Mouse (Mus musculus) testis, postnatal 10 days (tissue): ENCODE results near the gene Ropn1l.

ENCODE experiments used
- DNase-seq: peaks from one replicate; pipeline ENCODE4 v3.0.0; 2021; ENCODE audit warnings: low spot score

The Ropn1l gene

DNA sequence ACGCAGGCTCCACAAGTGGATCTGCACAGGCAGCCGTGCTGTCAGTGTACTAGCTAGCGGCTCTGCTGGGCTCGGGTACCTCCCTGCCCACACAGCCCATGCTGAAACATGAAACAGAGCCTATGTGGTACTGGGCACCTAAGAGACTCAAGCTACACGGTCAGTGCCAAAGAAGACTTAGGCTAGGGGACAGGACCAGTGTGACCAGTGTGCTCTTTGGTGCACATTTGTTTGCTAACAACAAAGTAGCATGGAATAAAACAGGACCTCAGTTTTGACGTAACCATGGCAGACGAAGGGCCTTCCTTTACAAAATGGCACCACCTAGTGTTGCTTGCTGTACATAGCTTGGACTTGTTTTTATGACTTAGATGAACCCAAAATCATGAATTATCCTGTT lies 6.4 kb downstream of the Ropn1l start:
- DNase-seq: no peak

DNA sequence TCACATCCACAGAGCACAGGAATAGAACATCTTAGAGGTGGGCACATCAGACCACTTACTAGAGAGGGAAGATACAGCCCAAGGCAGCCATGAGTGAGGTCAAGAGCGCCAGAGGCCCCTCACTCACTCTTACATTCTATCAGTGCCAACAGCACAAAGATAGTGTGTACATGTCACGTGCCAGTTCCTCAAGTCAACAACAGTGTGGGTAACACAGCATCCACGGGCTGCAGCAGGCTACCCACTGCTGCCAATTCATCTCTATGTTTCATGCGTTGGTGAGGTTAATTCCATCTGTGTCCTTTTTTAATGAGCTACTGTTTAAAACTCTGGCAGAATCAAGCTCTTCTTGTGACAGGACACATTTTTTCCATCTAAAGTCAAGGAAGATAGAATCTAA lies 10.8 kb downstream of the Ropn1l start:
- no peak for DNase-seq

GRCm38 (mm10) chr15:31441996-31442395 lies 11.5 kb downstream of the Ropn1l start:
- DNase-seq: no peak

DNA sequence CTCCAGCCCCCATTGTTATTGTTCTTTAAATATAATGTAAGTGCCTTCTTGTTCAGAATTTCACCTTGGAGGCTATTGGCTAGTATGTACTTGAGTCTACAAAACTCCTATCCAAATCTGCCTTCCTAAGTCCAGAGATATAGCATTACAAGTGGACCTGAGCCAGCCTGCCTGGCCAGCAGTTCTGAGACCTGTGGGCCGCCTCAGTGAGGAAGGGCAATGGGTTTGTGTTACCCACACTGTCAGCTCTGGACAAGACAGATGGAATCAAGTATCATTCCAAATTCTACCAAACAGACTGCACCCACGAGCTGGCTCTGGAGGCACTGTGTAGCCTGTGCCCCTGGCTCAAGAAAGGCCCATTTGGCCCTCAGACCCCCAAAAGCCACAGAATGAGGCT lies 16.7 kb downstream of the Ropn1l start:
- no peak for DNase-seq

DNA sequence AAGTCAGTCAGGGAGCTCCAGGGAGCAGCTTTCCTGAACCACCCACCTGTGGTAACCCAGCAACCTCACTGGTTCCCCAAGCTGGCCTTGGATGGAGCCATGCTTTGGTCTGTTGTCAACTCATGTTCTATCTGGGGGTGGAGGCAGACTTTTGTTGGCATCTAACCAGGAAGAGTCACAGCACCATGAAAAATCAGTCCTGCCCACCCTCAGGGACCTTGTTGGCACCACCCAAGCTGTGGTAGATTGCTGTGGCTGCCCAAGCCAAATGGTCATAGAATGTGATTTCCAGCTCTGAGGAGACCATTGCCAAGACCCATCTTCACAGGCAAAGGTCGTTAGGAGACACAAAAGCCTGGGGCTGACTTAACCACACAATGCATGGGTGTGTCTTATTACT lies 17.5 kb downstream of the Ropn1l start:
- DNase-seq: no peak

DNA sequence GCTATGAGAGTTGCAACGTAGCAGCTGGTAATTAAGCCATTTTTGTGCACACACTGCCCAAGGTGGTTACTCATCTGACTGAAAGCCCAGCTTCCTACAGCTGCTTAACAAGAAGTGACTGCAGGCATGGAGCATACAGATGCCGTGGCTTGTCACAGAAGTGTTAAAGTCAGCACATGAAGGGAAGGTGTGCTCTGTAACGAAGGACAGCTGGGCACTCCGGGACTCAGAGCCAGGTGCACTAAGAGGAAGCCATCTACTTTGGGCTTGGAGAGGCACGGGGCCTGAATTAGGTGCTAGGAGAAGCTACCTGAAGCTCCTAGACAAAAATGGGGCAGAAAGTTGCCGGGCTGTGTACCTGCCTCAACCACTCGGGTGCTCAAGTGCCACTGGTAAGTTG lies 19.8 kb downstream of the Ropn1l start:
- no peak for DNase-seq

DNA sequence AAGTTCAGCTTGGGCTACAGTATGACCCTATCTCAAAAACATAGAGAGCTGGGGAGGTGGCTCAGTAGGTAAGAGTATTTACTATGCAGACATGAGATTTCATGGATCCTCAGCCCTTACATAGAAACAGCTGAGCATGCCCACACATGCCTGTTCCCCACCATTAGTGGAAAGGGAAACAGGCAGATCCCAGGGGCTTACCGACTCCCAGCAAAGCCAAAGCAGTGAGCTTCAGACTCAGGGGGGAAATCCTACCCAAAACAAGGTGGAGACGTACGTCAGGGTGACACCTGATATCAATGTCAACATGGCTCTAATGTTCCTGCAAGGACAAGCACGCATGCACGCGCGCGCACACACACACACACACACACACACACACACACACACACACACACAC lies 21.7 kb downstream of the Ropn1l start:
- DNase-seq: no peak

DNA sequence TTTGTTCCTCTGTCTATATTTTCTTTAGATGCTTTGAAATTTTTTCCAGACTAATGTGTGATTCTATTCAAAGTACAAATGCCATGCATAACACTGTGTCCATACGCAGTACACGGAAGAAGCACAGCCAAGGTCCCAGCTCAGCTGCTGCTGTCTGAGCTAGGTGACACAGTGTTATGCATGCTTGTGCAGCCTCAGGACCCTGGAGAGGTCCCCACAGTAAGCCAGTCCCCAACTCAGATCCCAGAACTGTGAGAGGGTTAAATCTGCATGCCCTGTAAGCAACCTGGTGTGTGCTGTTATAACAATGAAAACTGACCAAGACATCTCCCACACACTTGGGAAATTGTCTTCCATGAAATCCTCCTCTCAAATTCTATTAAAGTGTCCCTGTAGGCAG lies 23.5 kb downstream of the Ropn1l start:
- DNase-seq: no peak

- no peak for DNase-seq
These were observed 24.1 kb downstream of the Ropn1l start for GRCm38 (mm10) chr15:31429429-31429828.

- no peak for DNase-seq
These were observed 25.0 kb downstream of the Ropn1l start for GRCm38 (mm10) chr15:31428571-31428970.

- no peak for DNase-seq
These were observed 26.1 kb downstream of the Ropn1l start for GRCm38 (mm10) chr15:31427390-31427789.

- DNase-seq: no peak
These were observed 27.4 kb downstream of the Ropn1l start for GRCm38 (mm10) chr15:31426066-31426706.

GRCm38 (mm10) chr15:31422649-31423369 lies 30.7 kb downstream of the Ropn1l start:
- no peak for DNase-seq

DNA sequence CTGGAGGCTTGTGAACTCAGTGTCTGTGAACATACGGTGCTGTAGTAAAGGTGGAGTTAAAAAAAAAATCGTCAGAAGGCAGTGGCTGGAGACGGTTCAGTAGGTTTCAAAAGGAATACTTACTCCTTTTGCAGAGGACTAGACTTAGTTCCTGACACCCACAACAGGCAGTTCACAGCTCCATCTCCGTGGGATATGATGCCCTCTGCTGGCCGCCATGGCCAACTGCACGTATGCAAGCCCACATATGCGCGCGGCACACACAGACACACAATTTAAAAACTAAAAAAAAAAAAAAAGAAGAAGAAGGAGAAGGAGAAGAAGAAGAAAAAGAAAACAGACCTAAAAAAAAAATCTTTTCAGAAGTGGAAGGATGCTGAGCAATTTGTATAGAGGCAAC lies 34.5 kb downstream of the Ropn1l start:
- DNase-seq: peak; percentile 60

DNA sequence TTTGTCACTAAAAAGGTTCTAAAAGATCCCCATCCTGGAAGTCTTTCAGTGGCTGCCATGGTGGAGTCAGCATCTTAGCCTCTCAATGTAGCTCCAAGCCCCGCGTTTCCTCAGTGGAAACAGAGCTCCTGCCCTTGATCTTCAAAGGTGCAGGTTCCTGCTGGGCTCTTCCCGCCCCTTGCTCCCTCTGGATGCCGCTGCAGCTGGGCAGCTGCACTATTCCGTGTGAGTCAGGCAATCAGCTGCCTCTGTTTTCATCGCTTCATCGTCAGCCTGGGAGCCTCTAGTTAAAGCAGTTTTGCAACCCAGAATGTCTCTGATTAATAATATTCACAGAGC lies 34.9 kb downstream of the Ropn1l start:
- no peak for DNase-seq

DNA sequence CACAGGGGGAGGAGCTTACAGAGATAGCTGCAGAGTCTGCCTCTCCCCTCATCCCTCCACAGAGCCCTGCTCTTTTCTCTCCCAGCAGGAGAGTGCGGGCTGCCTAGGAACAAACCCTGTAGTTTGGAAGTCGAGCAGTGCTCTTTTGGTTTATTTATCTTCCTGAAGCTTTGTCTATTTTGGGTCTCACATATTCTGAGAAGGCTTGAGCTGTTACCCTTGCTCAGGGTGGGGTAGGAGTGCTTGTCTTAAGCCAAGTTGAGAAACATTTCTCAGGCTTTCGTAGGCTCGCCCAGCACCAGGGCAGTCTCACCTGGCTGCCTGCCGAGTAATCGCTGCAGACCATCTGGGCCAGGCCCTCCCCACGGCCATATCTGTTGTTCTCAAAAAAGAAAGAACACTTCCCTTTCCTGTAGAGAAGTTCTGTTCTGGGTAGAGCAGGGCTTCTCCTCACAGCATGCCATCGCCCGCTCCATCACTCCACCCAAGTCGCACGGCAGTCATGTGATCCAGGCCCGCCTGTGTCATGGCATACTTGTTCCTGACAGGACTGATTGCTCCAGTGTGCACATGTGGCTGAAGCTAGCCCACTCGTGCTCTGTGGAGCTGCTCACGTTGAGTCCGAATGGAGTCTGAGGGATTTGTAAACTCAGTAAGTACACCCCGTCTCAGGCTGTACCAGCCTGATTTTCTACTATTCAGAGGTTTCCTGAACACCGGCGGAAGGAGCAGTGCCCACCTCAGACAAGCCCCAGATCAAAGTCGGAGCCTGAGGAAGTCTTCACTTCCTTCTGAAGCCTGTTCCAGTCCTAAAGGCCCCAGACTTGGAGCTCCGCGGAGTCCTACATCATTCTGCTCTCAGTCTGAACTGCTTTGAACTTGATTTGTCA lies 35.5 kb downstream of the Ropn1l start:
- DNase-seq: peak; percentile 56

GRCm38 (mm10) chr15:31417409-31417795 lies 36.1 kb downstream of the Ropn1l start:
- DNase-seq: no peak

- no peak for DNase-seq
These were observed 38.4 kb downstream of the Ropn1l start for GRCm38 (mm10) chr15:31415181-31415580.

DNA sequence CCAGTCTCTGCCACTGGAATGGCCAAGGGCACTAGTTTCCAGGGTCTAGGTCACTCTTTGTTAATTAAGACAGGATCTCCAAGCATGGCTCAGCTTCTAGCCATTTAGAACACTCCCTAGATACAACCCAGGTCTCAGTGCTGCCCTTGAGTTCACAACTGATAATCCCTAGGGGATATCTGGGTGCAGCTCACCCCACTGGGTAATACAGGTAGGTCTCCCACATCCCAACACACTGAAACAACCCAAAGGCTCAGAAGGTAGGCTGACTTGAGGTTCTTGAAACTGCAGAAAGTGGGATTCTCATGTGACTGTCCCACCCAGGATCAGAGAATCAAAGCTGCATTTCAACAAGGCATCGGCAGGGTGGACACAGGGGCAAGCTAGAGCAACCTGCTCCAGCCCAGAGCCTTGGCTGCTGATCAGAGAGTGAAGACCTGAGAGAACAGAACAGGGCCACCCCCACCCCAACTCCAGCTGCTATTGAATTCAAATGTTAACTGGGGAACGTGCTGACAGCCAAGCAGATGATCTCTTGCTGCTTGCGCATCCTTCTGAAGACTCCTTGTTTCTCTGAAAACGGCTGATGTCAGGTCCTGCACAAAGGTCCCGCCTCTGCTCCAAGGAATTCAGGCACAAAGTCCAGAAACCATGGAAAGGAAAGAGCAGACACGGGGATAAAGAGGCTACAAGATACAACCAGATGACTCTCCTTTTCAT lies 39.2 kb downstream of the Ropn1l start:
- DNase-seq: no peak

GRCm38 (mm10) chr15:31413662-31414061 lies 39.9 kb downstream of the Ropn1l start:
- DNase-seq: no peak

DNA sequence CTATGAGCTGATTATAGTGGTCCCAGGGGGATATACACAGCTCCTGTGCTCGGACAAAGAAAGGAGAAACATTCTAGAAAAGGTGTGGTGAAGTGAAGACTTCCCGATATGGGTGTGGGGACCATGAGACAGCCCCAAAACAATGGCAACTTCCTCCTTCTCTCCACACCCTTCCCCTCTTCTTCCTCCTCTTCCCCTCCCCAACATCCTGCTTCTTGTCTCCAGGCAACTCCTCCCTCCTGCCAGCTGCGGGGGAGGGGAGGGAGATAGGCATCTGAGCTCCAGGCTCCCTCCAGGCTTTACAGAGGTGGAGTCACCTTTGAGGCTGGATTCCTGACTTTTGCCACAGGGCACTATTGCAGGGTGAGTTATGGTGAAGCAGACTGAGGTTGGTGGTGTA lies 40.6 kb downstream of the Ropn1l start:
- no peak for DNase-seq

DNA sequence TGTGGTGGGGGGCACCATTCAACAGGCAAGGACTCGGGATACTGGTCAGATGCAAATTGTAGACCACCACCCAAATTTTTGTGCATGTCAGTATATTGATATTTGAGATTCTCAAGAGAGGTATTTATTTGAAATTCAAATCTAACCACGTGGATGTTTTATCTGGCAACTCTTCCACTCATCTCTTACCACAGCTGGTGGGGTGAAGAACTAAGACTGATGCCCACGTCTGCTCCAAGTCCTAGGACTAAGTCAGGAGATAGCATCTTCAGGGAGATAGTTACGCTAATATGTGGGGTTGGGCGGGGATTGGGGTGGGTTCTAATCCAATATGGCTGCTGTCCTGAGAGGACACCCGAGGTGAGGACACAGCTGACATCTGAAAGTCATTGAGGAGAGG lies 41.1 kb downstream of the Ropn1l start:
- DNase-seq: no peak
